Mouse (Mus musculus) liver, embryonic 14.5 days (tissue): Measurements from ENCODE around the gene Dglucy.

Source experiments
- CTCF ChIP-seq: IDR thresholded peaks from 2 replicates; pipeline ENCODE4 v1.5.1; 2016; ENCODE audit warnings: antibody characterized with exemption, low read depth, control low read depth
- EP300 ChIP-seq: IDR thresholded peaks from 2 replicates; pipeline ENCODE4 v1.6.1; 2016; ENCODE audit warnings: antibody characterized with exemption, low read depth

DNA sequence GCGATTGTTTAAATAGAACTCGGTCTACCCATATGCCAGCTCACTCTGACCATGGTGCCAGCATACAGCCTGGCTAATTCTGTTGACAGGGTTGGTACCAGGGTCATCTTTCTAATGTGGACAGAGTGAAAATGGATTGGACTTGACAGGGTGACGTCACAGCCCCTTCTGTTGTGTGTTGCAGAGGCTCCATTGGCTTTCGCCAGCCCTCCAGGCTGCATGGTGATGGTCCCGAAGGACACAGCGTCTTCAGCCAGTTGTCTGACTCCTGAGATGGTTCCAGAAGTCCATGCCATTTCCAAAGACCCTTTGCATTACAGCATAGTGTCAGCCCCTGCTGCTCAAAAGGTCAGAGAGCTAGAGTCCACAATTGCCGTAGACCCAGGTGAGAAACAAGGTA, 65.7 kb downstream of the Dglucy start:
- TF ChIP-seq CTCF: no peak
- TF ChIP-seq EP300: no peak
